Mouse (Mus musculus) gastrocnemius, adult 18-20 months (tissue): ENCODE results near the gene Rhbdd2. TPM values are rescaled to one million over a fixed set of nuclear protein-coding genes. Genes with fewer than 3 reads are reported as not detected.
"Not testable (repeated sequence)": the region's sequence is repeated elsewhere in the genome, so short reads cannot be mapped to it uniquely, and the experiment has no call there.

Experiments
- DNase-seq: peaks from one replicate; pipeline ENCODE4 v3.0.0; 2021; ENCODE audit warnings: low spot score
- long read RNA-seq, 2 experiments: library from polyadenylated mRNA; stranded (forward); transcript quantifications; one replicate each; pipeline ENCODE4 v2.0.0; 2021
- total RNA-seq, 2 experiments: library from RNA; stranded (reverse); gene quantifications; 2 replicates each; pipeline ENCODE4 v1.2.3; 2021

Gene Rhbdd2
- total RNA-seq, result 10 to 100 TPM; 11.4 to 13.0 TPM
- long read RNA-seq, experiment 1, full-length matches to known transcripts, result 28 of 36 reads
- long read RNA-seq, experiment 1, partial matches to known transcripts, result 0 of 36 reads
- long read RNA-seq, experiment 1, other reads (novel, unspliced or antisense), result 8 of 36 reads
- long read RNA-seq, experiment 2, full-length matches to known transcripts, result 16 of 22 reads
- long read RNA-seq, experiment 2, partial matches to known transcripts, result 2 of 22 reads
- long read RNA-seq, experiment 2, other reads (novel, unspliced or antisense), result 4 of 22 reads

- DNase-seq, result peak; percentile 98
Measured at GRCm38 (mm10) chr5:135632117-135632796, at the start of gene Rhbdd2. Gene Rhbdd2, plus strand, starts transcription at chr5:135632618.

- DNase-seq, result no peak
Measured at GRCm38 (mm10) chr5:135585691-135586090, 46.7 kb upstream of the Rhbdd2 start.

GRCm38 (mm10) chr5:135587764-135588163 is 44.7 kb upstream of the Rhbdd2 start:
- no peak for DNase-seq

- DNase-seq, result no peak
Measured at GRCm38 (mm10) chr5:135589996-135590784, 42.2 kb upstream of the Rhbdd2 start.

- not testable (repeated sequence) for DNase-seq
Measured at GRCm38 (mm10) chr5:135604643-135605042, 27.8 kb upstream of the Rhbdd2 start.

- DNase-seq, result not testable (repeated sequence)
Measured at GRCm38 (mm10) chr5:135606717-135607116, 25.7 kb upstream of the Rhbdd2 start.

GRCm38 (mm10) chr5:135607581-135607980 is 24.8 kb upstream of the Rhbdd2 start:
- no peak for DNase-seq

GRCm38 (mm10) chr5:135609794-135610193 is 22.6 kb upstream of the Rhbdd2 start:
- no peak for DNase-seq

GRCm38 (mm10) chr5:135619741-135620140 is 12.7 kb upstream of the Rhbdd2 start:
- DNase-seq, result not testable (repeated sequence)

- DNase-seq, result no peak
Measured at GRCm38 (mm10) chr5:135620526-135620925, 11.9 kb upstream of the Rhbdd2 start.

- DNase-seq, result no peak
Measured at GRCm38 (mm10) chr5:135621725-135622124, 10.7 kb upstream of the Rhbdd2 start.

GRCm38 (mm10) chr5:135623006-135623563 is 9.3 kb upstream of the Rhbdd2 start:
- DNase-seq, result no peak

- no peak for DNase-seq
Measured at GRCm38 (mm10) chr5:135628916-135629315, 3.5 kb upstream of the Rhbdd2 start.

GRCm38 (mm10) chr5:135629401-135629800 is 3.0 kb upstream of the Rhbdd2 start:
- DNase-seq, result no peak

- DNase-seq, result peak; percentile 65
Measured at GRCm38 (mm10) chr5:135630598-135630997, 1.8 kb upstream of the Rhbdd2 start.

- DNase-seq, result no peak
Measured at GRCm38 (mm10) chr5:135632797-135633144, 353 bp downstream of the Rhbdd2 start.

GRCm38 (mm10) chr5:135639760-135640458 is 7.5 kb downstream of the Rhbdd2 start:
- DNase-seq, result no peak

GRCm38 (mm10) chr5:135640459-135640789 is 8.0 kb downstream of the Rhbdd2 start:
- no peak for DNase-seq

- no peak for DNase-seq
Measured at GRCm38 (mm10) chr5:135641028-135641427, 8.6 kb downstream of the Rhbdd2 start.

GRCm38 (mm10) chr5:135642686-135643551 is 10.5 kb downstream of the Rhbdd2 start:
- peak; percentile 47 for DNase-seq

- DNase-seq, result no peak
Measured at GRCm38 (mm10) chr5:135643552-135643842, 11.1 kb downstream of the Rhbdd2 start.
